Mouse (Mus musculus): ENCODE results near the gene Mrps35. TPM values are rescaled to one million over a fixed set of nuclear protein-coding genes. Genes with fewer than 3 reads are reported as not detected.

The Mrps35 gene
- polyA plus RNA-seq, 1 experiment from 2014 or later: 102 TPM

DNA sequence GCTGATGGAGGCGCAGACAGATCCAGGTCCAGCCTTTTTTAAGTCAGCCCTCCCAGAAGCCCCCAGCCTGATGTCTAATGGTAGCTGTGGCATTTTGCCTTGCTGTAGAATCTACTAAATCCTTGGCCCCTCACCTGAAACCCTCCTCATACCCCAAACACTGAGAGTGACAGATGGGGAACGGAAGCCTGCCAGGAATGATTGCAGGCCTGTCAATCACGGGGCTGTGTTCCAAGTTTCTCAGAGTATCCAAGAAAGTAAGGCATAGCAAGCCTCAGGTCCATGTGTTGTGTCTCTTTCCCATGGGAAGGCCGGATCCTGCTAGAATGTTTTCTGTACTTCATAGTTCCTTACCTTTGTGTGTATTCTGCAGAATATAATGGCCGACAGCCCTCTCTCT lies 47.6 kb downstream of the Mrps35 start:
- H3K4me1 ChIP-seq (replicated peaks): peaks cover 45% of the 10 kb centered on the region
- H3K4me3 ChIP-seq (replicated peaks): no peak overlapping the region
- peaks cover 7% of the 10 kb centered on the region; the same call in 1 of the 2 replicates for H3K27me3 ChIP-seq
- H3K9me3 ChIP-seq: no peaks in the 10 kb centered on the region
- 74% methylated on average over 5 of the region's 5 CpGs for WGBS
- H3K27ac ChIP-seq: no peak overlapping the region
- no peak overlapping the region for H3K9ac ChIP-seq (replicated peaks)
- ATAC-seq (ENCODE audit: insufficient number of reproducible peaks, insufficient read depth, low FRiP score, low TSS enrichment, low read depth): no peak
- 0 out of 2 replicates have a peak, but pooled peaks cover 5% of the 10 kb centered on the region for H3K36me3 ChIP-seq
- H3K4me2 ChIP-seq: peak overlapping the region; percentile 100; the same call in 1 of the 2 replicates

DNA sequence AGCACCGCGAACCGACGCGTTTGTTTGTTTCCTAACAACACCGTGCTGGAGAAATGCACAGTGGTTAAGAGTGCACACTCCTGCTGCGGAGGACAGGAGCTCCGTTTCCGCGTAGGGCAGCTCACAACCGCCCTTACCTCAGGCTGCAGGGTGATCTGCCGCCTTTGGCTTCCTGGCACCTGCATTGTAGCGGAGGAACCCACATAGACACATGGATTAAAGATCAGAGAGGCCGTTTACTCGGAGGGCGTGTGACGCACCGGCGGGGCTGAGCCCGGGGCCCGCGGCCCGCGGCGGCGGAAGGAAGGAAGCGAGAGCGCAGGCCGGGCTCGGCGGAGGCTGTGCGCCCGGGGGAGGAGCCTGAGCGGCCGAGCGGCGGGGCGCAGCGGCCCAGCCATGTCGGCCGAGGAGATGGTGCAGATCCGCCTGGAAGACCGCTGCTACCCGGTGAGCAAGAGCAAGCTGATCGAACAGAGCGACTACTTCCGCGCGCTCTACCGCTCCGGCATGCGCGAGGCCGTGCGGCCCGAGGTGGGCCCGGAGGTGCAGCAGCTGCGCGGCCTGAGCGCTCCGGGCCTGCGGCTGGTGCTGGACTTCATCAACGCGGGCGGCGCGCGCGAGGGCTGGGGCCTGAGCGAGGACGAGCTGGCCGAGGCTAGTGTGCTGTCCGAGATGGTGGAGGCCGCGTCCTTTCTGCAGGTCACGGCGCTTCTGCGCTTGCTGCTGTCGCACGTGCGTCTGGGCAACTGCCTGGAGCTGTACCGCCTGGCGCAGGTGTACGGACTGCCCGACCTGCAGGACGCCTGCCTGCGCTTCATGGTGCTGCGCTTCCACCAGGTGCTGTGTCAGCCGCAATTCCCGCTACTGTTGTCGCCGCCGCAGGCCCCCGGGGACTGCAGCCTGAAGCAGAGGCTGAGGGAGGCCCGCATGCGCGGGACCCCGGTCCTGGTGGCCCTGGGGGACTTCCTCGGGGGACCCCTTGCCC lies 48.9 kb downstream of the Mrps35 start, which contains the start of gene Klhl42:
Gene Klhl42, plus strand, starts transcription at position 244 of the 985 bp plus-strand sequence.
- H3K4me2 ChIP-seq: peak within 1 kb of the TSS; percentile 100
- peak within 1 kb of the TSS; percentile 89 for H3K27ac ChIP-seq
- peak within 1 kb of the TSS; percentile 88 for H3K9ac ChIP-seq (replicated peaks)
- peaks cover 7% of the 10 kb centered on the region; the same call in 1 of the 2 replicates for H3K27me3 ChIP-seq
- H3K4me3 ChIP-seq (replicated peaks): peak within 1 kb of the TSS; percentile 82
- whole genome bisulfite sequencing: under 1% methylated on average over 99 of the region's 99 CpGs
- H3K36me3 ChIP-seq: peaks cover 15% of the 10 kb centered on the region; the same call in 1 of the 2 replicates
- peaks cover 36% of the 10 kb centered on the region for H3K4me1 ChIP-seq (replicated peaks)
- ATAC-seq (ENCODE audit: insufficient number of reproducible peaks, insufficient read depth, low FRiP score, low TSS enrichment, low read depth): peak; percentile 78
- no peaks in the 10 kb centered on the region for H3K9me3 ChIP-seq

DNA sequence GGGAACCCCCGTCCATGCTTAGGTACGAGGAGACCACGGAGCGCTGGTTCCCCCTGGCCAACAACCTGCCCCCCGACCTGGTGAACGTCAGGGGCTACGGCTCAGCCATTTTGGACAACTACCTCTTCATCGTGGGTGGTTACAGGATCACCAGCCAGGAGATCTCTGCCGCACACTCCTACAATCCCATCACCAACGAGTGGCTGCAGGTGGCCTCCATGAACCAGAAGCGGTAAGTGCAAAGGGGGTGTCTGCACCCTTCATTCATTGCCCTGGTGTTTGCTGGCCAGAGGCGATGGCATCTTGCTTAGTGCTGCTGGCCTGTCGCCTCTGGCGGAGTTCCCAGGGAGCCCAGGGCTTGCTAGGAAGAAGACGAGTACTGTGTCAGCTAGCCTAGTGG lies 49.6 kb downstream of the Mrps35 start:
- ATAC-seq (ENCODE audit: insufficient number of reproducible peaks, insufficient read depth, low FRiP score, low TSS enrichment, low read depth): no peak
- 3% methylated on average over 15 of the region's 15 CpGs for WGBS
- H3K9me3 ChIP-seq: no peaks in the 10 kb centered on the region

DNA sequence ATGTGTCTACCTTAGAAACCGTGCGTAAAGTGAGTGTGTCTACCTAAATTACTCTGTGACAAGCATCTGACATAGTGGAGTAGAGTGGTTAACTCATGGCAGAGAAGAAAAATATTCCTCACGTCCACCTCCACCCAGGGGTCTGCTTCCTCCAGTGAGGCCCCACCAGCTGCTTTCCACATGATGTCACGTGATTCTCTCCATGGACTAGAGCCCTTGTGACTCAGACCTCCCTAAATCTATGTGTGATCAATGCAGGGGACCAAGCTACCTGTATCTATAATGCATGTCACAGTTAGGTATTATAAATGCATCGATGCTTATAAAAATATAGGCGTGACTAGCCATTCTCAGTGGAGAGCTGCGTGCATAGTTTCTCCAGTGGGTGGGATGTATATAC lies 52.2 kb downstream of the Mrps35 start:
- peaks cover 15% of the 10 kb centered on the region; the same call in 1 of the 2 replicates for H3K36me3 ChIP-seq
- H3K27me3 ChIP-seq: peaks cover 4% of the 10 kb centered on the region; the same call in 1 of the 2 replicates
- H3K9ac ChIP-seq (replicated peaks): no peak overlapping the region
- WGBS: 85% methylated on average over 7 of the region's 7 CpGs
- no peaks in the 10 kb centered on the region for H3K9me3 ChIP-seq
- ATAC-seq (ENCODE audit: insufficient number of reproducible peaks, insufficient read depth, low FRiP score, low TSS enrichment, low read depth): no peak
- no peak overlapping the region for H3K27ac ChIP-seq
- peaks cover 46% of the 10 kb centered on the region for H3K4me1 ChIP-seq (replicated peaks)
- H3K4me3 ChIP-seq (replicated peaks): no peak overlapping the region
- H3K4me2 ChIP-seq: peak overlapping the region; percentile 13; the same call in 1 of the 2 replicates

More for the DNA sequence above, 49.6 kb downstream of the Mrps35 start:
- Histone ChIP-seq H3K27ac (peak overlapping the region; percentile 89; the same call in 1 of the 2 replicates), H3K36me3 (peaks cover 15% of the 10 kb centered on the region; the same call in 1 of the 2 replicates), H3K4me2 (peak overlapping the region; percentile 100), H3K4me1 (replicated peaks) (peaks cover 30% of the 10 kb centered on the region), H3K9ac (replicated peaks) (peak overlapping the region; percentile 88), H3K27me3 (peaks cover 7% of the 10 kb centered on the region; the same call in 1 of the 2 replicates), H3K4me3 (replicated peaks) (peak overlapping the region; percentile 82)

DNA sequence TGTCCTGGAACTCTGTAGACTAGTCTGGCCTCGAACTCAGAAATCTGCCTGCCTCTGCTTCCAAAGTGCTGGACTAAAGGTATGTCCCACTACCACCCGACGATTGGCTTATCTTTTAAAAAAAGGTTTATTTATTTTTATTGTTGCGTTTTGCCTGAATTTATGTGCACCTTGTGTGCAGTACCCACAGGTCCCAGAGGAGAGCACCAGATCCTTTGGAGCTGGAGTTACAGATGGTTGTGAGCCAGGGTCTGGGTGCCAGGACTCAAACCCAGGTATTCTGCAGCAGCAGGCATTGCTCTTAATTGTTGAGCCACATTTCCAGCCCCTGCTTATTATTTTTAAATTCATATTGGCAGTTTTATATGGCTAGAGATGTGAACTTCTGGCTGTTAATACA lies 53.5 kb downstream of the Mrps35 start:
- no peak overlapping the region for H3K9ac ChIP-seq (replicated peaks)
- no peaks in the 10 kb centered on the region for H3K27me3 ChIP-seq
- whole genome bisulfite sequencing: 93% methylated on average over 4 of the region's 4 CpGs
- peaks cover 47% of the 10 kb centered on the region for H3K4me1 ChIP-seq (replicated peaks)
- H3K9me3 ChIP-seq: no peaks in the 10 kb centered on the region
- no peak for ATAC-seq (ENCODE audit: insufficient number of reproducible peaks, insufficient read depth, low FRiP score, low TSS enrichment, low read depth)
- no peak overlapping the region for H3K4me3 ChIP-seq (replicated peaks)
- H3K36me3 ChIP-seq: peaks cover 26% of the 10 kb centered on the region
- no peak overlapping the region for H3K4me2 ChIP-seq
- H3K27ac ChIP-seq: no peak overlapping the region

DNA sequence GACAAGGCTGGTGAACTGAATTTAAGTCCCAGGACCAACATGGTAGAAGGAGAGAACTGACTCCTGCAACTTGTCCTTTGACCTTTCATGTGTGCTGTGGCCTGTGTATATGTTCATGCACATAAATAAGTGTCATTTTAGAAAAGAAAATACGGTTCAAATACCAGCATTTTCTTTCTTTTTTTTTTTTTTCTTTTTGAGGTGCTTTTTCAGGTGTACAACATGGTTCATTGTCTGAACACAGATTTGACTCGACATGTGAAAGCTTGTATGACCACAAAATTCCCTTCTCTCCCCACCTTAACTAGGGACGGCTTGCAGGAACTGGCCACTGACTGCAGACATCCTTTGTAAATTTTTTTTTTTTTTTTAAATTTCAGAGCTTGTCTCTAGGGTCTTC lies 54.4 kb downstream of the Mrps35 start:
- Histone ChIP-seq H3K9ac (replicated peaks) (no peak overlapping the region), H3K27ac (no peak overlapping the region), H3K9me3 (no peaks in the 10 kb centered on the region), H3K4me2 (no peak overlapping the region), H3K27me3 (no peaks in the 10 kb centered on the region), H3K4me1 (replicated peaks) (peaks cover 46% of the 10 kb centered on the region), H3K4me3 (replicated peaks) (no peak overlapping the region), H3K36me3 (peaks cover 32% of the 10 kb centered on the region)
- ATAC-seq (ENCODE audit: insufficient number of reproducible peaks, insufficient read depth, low FRiP score, low TSS enrichment, low read depth): no peak
- WGBS: 84% methylated on average over 3 of the region's 3 CpGs

DNA sequence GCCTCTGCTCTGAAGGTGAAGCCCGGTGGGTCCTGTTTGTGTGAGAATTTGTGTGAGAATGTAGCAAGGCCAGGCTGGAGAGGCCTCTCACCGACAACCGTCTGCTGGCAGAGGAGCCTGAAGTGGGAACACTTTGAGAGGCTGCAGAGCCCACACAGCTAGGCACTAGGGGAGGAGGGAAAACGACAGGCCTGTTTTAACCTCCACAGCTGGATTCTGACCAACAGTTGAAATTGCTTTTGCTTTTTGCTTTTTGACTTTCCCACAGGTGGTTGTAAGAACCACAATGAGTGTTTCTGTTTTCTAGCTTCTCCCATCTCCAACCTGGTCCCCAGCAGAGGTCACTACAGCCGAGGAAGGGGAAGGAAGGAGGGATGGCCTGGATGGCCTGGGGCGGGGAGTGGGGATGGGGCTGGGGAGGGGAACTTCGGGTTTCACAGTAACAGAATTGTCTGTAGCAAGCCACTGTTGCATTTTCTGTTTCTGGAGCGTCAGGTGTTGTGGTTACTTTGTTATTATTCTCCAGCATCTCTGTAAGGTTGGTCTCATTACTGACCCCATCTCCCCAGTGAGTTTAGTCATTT lies 54.9 kb downstream of the Mrps35 start:
- Histone ChIP-seq H3K4me3 (replicated peaks) (no peak overlapping the region), H3K27ac (no peak overlapping the region), H3K27me3 (no peaks in the 10 kb centered on the region), H3K9me3 (no peaks in the 10 kb centered on the region), H3K4me1 (replicated peaks) (peaks cover 41% of the 10 kb centered on the region), H3K9ac (replicated peaks) (no peak overlapping the region), H3K36me3 (peaks cover 37% of the 10 kb centered on the region), H3K4me2 (no peak overlapping the region)
- WGBS: 41% methylated on average over 8 of the region's 8 CpGs
- no peak for ATAC-seq (ENCODE audit: insufficient number of reproducible peaks, insufficient read depth, low FRiP score, low TSS enrichment, low read depth)

DNA sequence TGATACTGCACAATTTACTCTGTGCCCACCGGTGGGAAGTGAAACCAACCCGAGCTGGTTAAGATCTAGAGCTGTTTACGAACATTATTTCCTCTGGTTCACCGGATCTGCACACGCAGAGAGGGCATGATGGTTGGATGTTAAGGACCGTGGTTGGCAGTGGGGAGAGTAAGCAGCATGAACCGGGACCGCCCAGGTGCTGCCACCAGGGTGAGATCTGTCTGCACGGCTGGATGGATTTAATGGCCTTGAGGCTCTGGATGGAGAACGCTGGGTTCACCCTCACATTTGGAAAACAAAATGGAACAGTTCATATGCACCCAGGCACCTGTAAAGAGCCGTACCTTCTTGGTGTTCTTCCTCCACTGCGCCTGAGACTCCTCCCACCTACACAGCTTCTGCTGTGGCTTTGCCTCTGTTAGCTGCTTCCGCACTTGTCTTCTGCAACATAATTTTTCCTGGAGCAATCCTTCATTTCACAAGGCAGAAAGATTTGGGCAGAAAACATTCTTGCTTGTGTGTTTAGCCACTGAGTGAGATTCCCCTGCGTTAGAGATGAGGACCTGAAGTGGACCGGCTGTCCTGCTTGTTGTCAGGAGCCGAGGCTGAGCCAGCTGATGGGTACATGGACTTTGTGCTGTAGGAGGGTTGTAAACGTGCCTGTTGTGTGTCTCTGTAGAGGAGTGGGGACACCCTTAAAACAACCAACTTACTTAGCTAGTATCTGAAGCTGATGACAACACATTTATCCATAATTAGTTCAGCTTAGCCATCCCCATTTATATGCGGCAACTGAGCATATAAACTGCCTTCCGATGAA lies 57.1 kb downstream of the Mrps35 start:
- Histone ChIP-seq H3K27me3 (no peaks in the 10 kb centered on the region), H3K4me3 (replicated peaks) (no peak overlapping the region), H3K27ac (no peak overlapping the region), H3K9ac (replicated peaks) (0 out of 2 replicates have a peak overlapping the region, but pooled peaks have one; percentile 4), H3K36me3 (peaks cover 51% of the 10 kb centered on the region), H3K9me3 (no peaks in the 10 kb centered on the region), H3K4me1 (replicated peaks) (peaks cover 23% of the 10 kb centered on the region), H3K4me2 (no peak overlapping the region)
- ATAC-seq (ENCODE audit: insufficient number of reproducible peaks, insufficient read depth, low FRiP score, low TSS enrichment, low read depth): no peak
- 79% methylated on average over 19 of the region's 19 CpGs for WGBS

DNA sequence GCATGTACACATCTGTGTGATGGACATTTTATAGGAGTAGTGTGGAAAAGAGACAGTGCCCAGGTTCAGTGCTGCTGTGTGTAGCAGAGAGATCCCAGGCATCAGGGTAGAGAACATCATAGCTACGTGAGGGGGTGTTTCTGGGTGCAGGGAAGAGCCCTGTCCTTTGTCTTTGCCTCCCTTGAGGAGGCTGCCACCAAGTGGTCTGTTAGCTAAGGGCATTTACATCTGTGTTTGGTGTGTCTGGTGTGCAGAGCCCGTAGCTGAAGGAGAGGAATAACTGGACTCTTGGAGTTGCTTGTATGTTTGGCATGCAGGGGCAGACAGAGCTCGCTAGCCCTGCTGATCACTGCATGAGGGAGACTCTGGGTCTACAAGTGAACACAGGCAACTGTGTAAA lies 59.7 kb downstream of the Mrps35 start:
- 87% methylated on average over 3 of the region's 3 CpGs for WGBS
- no peak overlapping the region for H3K4me2 ChIP-seq
- no peaks in the 10 kb centered on the region for H3K9me3 ChIP-seq
- no peaks in the 10 kb centered on the region for H3K27me3 ChIP-seq
- peaks cover 18% of the 10 kb centered on the region for H3K4me1 ChIP-seq (replicated peaks)
- H3K36me3 ChIP-seq: peaks cover 58% of the 10 kb centered on the region
- H3K9ac ChIP-seq (replicated peaks): no peak overlapping the region
- H3K27ac ChIP-seq: no peak overlapping the region
- no peak for ATAC-seq (ENCODE audit: insufficient number of reproducible peaks, insufficient read depth, low FRiP score, low TSS enrichment, low read depth)
- H3K4me3 ChIP-seq (replicated peaks): no peak overlapping the region

DNA sequence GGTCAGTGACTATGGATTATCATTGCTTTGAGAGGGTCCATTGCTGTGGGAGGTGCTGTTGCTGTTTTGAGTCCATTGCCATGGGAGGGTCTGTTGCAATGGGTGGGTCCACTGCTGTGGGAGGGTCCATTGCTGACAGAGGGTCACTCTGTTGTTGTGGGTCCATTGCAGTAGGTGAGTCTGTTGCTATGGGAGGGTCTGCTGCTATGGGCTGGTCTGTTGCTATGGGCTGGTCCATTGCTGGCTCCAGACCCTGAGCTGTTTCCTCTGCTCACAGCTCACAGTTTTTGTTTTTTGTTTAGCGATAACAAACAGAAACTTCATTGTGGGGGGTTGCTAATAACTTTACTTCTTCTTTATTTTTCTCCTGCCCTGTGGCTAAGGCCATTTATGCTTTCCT lies 63.0 kb downstream of the Mrps35 start:
- Histone ChIP-seq H3K9ac (replicated peaks) (no peak overlapping the region), H3K4me3 (replicated peaks) (no peak overlapping the region), H3K36me3 (peaks cover 79% of the 10 kb centered on the region), H3K9me3 (no peaks in the 10 kb centered on the region), H3K4me1 (replicated peaks) (no peaks in the 10 kb centered on the region), H3K4me2 (no peak overlapping the region), H3K27me3 (no peaks in the 10 kb centered on the region), H3K27ac (no peak overlapping the region)
- WGBS: 96% methylated on average over 1 of the region's 1 CpGs
- ATAC-seq (ENCODE audit: insufficient number of reproducible peaks, insufficient read depth, low FRiP score, low TSS enrichment, low read depth): no peak

All from limb, embryonic 12.5 days (tissue).